Mouse (Mus musculus) midbrain, embryonic 15.5 days (tissue): ENCODE data around the gene Tubgcp2. TPM values are rescaled to one million over a fixed set of nuclear protein-coding genes. Genes with fewer than 3 reads are reported as not detected.
A peak's percentile ranks its signal among the peaks of the same experiment; 100 is the strongest.

Experiments used
- ATAC-seq: fragments of 200-750 bp; cut with Nextera tagmentation; replicated peaks from 2 replicates; pipeline ENCODE4 v1.8.0; 2017; ENCODE audit warnings: moderate TSS enrichment
- H3K27ac ChIP-seq: fragments of 300-500 bp; sonication (generic); 2 replicates; pipeline ENCODE4 v1.5.1; 2015; ENCODE audit warnings: mild to moderate bottlenecking, inconsistent platforms
- H3K27me3 ChIP-seq: fragments of 300-500 bp; sonication (generic); replicated peaks from 2 replicates; pipeline ENCODE4 v1.6.1; 2015; ENCODE audit warnings: inconsistent platforms
- H3K36me3 ChIP-seq: fragments of 300-500 bp; sonication (generic); replicated peaks from 2 replicates; pipeline ENCODE4 v1.6.1; 2015; ENCODE audit warnings: inconsistent platforms
- H3K4me1 ChIP-seq: fragments of 300-500 bp; sonication (generic); 2 replicates; pipeline ENCODE4 v1.6.1; 2015; ENCODE audit warnings: inconsistent platforms
- H3K4me2 ChIP-seq: fragments of 300-500 bp; sonication (generic); 2 replicates; pipeline ENCODE4 v1.6.1; 2015; ENCODE audit warnings: inconsistent platforms, mild to moderate bottlenecking, moderate library complexity
- H3K4me3 ChIP-seq: fragments of 300-500 bp; sonication (generic); 2 replicates; pipeline ENCODE4 v1.5.1; 2015; ENCODE audit warnings: mild to moderate bottlenecking, inconsistent platforms
- H3K9ac ChIP-seq: fragments of 300-500 bp; sonication (generic); 2 replicates; pipeline ENCODE4 v1.6.1; 2015; ENCODE audit warnings: mild to moderate bottlenecking, inconsistent platforms
- H3K9me3 ChIP-seq: fragments of 300-500 bp; sonication (generic); 2 replicates; pipeline ENCODE4 v1.6.1; 2016; ENCODE audit warnings: inconsistent platforms
- WGBS: fragments of 180-500 bp; shearing (Covaris S2); methylation state at CpG from one replicate; pipeline ENCODE4 v1.1.7; 2015; ENCODE audit warnings: mixed read lengths; 5-methylcytosine and 5-hydroxymethylcytosine counted together
- polyA plus RNA-seq: library from polyadenylated mRNA; unstranded; fragments of >200 nt; fragmentation: Nextera tagmentation; extraction: Ambion mirVana; gene quantifications from 2 replicates; pipeline ENCODE4 v1.2.1, GENCODE M21; 2015

Gene Tubgcp2
- 61.3 and 62.6 TPM in 2 replicates for polyA plus RNA-seq

DNA sequence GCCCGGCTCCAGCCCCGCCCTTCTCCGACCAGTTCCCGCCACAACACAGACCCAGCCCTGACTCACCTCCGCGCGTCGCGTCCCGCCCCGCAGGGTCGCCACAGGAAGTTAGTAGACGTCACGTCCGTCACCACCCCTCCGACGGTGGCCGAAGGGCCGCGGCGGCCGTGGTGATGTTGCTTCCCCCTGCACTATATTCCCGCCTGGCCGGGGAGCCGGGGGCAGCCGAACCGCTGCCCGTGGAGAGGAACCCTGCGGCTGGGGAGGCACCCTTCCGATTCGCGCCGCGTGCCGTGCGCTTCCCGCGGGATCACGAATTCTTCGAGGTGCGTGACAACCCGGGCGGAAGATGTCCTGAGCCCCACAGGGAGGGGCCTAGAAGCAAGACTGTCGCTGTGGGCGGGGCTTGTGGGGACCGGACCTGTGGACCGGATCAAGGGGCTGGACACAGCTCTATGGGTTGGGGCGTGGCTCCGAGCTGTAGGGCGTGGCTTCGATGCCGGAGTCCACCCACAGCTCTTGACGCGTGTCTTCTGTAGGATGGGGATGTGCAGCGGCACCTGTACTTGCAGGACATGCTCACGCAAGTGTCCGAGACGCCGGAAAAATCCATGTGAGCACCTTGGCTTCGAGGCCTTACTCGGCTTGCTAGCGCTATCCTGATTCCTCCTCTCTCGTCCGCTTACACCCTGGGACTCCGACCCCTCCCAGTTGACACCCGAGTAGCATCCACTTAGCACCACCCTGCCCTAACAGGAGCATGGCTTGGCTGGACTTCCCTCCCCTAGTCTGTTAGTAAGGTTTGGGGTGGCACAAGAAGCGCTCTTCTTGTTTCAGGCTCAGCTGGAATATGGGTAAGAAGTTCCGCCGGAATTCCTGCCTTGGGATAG, at the start of gene Tubgcp2, which contains the start of gene Zfp511:
Gene Tubgcp2 (minus strand): TSS at position 389 of the 890 bp plus-strand sequence.
Gene Zfp511 (plus strand): TSS at position 111 of the 890 bp plus-strand sequence.
- H3K9me3 ChIP-seq, result no peaks in the 10 kb centered on the region
- H3K27ac ChIP-seq, result peak within 1 kb of the TSS; percentile 94
- peaks cover 26% of the 10 kb centered on the region for H3K4me1 ChIP-seq
- 1% methylated on average over 69 of the region's 69 CpGs for WGBS
- peak within 1 kb of the TSS; percentile 91 for H3K4me3 ChIP-seq
- peaks cover 12% of the 10 kb centered on the region; the same call in 1 of the 2 replicates for H3K36me3 ChIP-seq
- H3K27me3 ChIP-seq, result no peaks in the 10 kb centered on the region
- H3K4me2 ChIP-seq, result peak within 1 kb of the TSS; percentile 92
- H3K9ac ChIP-seq, result peak within 1 kb of the TSS; percentile 88
- ATAC-seq, result peak; percentile 96

- peak; percentile 90 for ATAC-seq
- WGBS, result 2% methylated on average over 18 of the region's 18 CpGs
- Histone ChIP-seq H3K9me3 (no peaks in the 10 kb centered on the region), H3K4me2 (peak within 1 kb of the TSS; percentile 51), H3K4me1 (peaks cover 31% of the 10 kb centered on the region), H3K27me3 (no peaks in the 10 kb centered on the region), H3K4me3 (peak within 1 kb of the TSS; percentile 66), H3K27ac (peak within 1 kb of the TSS; percentile 96), H3K9ac (peak within 1 kb of the TSS; percentile 76), H3K36me3 (no peaks in the 10 kb centered on the region)
Measured at GRCm38 (mm10) chr7:140082242-140082678, 45.8 kb upstream of the Tubgcp2 start, which contains the start of gene Caly. TSS of gene Caly (minus strand) at chr7:140082548.

GRCm38 (mm10) chr7:140081408-140082241, 45.2 kb upstream of the Tubgcp2 start:
- H3K9me3 ChIP-seq, result no peaks in the 10 kb centered on the region
- no peaks in the 10 kb centered on the region for H3K36me3 ChIP-seq

GRCm38 (mm10) chr7:140080503-140081156, 44.2 kb upstream of the Tubgcp2 start:
- peak overlapping the region; percentile 76 for H3K9ac ChIP-seq
- H3K27me3 ChIP-seq, result no peaks in the 10 kb centered on the region
- peak; percentile 79 for ATAC-seq
- peak overlapping the region; percentile 66 for H3K4me3 ChIP-seq
- WGBS, result under 1% methylated on average over 24 of the region's 24 CpGs
- H3K4me2 ChIP-seq, result peak overlapping the region; percentile 51
- H3K36me3 ChIP-seq, result no peaks in the 10 kb centered on the region
- H3K9me3 ChIP-seq, result no peaks in the 10 kb centered on the region
- H3K27ac ChIP-seq, result peak overlapping the region; percentile 96
- peaks cover 31% of the 10 kb centered on the region for H3K4me1 ChIP-seq

More at GRCm38 (mm10) chr7:140081408-140082241, 45.2 kb upstream of the Tubgcp2 start:
- Histone ChIP-seq H3K4me1 (peaks cover 31% of the 10 kb centered on the region), H3K27ac (peak overlapping the region; percentile 96), H3K27me3 (no peaks in the 10 kb centered on the region), H3K9ac (peak overlapping the region; percentile 76), H3K4me3 (peak overlapping the region; percentile 66), H3K4me2 (peak overlapping the region; percentile 51)
- peak; percentile 48 for ATAC-seq
- 7% methylated on average over 20 of the region's 20 CpGs for WGBS

- peaks cover 31% of the 10 kb centered on the region for H3K4me1 ChIP-seq
- H3K9ac ChIP-seq, result no peak overlapping the region
- no peak for ATAC-seq
- WGBS, result 7% methylated on average over 5 of the region's 5 CpGs
- no peak overlapping the region for H3K4me3 ChIP-seq
- peaks cover 5% of the 10 kb centered on the region; the same call in 1 of the 2 replicates for H3K27me3 ChIP-seq
- H3K36me3 ChIP-seq, result no peaks in the 10 kb centered on the region; the same call in 1 of the 2 replicates
- no peaks in the 10 kb centered on the region for H3K9me3 ChIP-seq
- peak overlapping the region; percentile 51; the same call in 1 of the 2 replicates for H3K4me2 ChIP-seq
- no peak overlapping the region for H3K27ac ChIP-seq
Measured at GRCm38 (mm10) chr7:140078711-140079110, 42.2 kb upstream of the Tubgcp2 start.

DNA sequence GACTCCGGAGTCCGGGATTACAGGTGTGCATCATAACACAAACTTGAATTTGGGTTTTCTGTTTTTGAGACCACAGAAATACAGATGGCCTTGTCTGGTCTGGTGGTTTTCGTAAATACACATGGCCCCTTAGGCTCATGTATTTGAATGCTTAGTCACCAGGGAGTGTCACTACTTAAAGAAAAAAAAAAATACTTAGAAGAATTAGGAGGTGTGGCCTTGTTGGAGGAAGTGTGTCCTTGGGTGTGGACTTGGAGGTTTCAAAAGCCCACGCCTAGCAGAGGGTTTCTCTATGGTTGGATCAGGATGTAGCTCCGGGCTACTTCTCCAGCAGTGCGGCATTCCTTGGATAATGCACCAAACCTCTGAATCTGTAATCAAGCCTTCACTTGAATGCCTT, 41.2 kb upstream of the Tubgcp2 start:
- 83% methylated on average over 6 of the region's 6 CpGs for WGBS
- H3K36me3 ChIP-seq, result peaks cover 8% of the 10 kb centered on the region; the same call in 1 of the 2 replicates
- H3K9me3 ChIP-seq, result no peaks in the 10 kb centered on the region
- peaks cover 26% of the 10 kb centered on the region for H3K4me1 ChIP-seq
- ATAC-seq, result no peak
- H3K4me2 ChIP-seq, result no peak overlapping the region
- H3K27ac ChIP-seq, result no peak overlapping the region
- H3K27me3 ChIP-seq, result peaks cover 12% of the 10 kb centered on the region
- H3K9ac ChIP-seq, result no peak overlapping the region
- H3K4me3 ChIP-seq, result no peak overlapping the region

DNA sequence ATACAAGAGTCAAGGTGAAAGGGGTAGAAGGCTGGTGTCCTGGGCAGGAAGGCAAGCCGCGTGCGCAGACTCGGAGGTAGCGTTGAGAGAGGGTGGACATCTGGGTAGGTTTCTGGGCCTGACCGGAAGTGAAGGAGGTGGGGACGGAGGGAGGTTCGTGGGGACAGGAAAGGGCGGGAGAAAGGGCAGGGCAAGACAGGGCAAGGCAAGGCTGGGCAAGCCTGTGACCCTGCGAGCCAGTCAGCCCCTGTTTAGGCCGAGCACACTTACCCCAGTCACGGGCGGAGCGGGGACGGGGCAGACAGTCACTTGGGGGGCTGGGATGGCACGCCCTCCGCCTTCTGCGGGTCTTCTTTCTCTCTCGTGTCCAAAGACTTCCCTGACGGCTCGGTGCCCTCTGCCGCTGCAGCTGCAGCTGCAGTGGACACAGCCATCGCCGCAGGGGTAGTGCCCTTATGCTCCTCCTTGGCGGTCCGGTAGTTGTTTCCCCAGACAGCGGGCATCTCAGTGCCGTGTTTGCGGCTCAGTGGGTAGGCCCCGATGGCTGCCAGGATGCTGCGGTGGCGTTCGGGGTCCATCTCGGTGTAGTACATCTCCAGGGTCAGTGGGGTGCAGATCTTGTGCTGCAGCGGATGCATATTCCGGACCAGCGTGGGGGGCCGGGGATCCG, 33.7 kb upstream of the Tubgcp2 start:
- H3K9me3 ChIP-seq, result no peaks in the 10 kb centered on the region
- 29% methylated on average over 39 of the region's 39 CpGs for WGBS
- H3K4me3 ChIP-seq, result no peak overlapping the region
- peaks cover 18% of the 10 kb centered on the region; the same call in 1 of the 2 replicates for H3K36me3 ChIP-seq
- H3K27me3 ChIP-seq, result peaks cover 76% of the 10 kb centered on the region
- no peak overlapping the region for H3K27ac ChIP-seq
- peak overlapping the region; percentile 11; the same call in 1 of the 2 replicates for H3K4me2 ChIP-seq
- ATAC-seq, result no peak
- no peak overlapping the region for H3K9ac ChIP-seq
- H3K4me1 ChIP-seq, result no peaks in the 10 kb centered on the region

- 68% methylated on average over 6 of the region's 6 CpGs for WGBS
- Histone ChIP-seq H3K4me2 (no peak overlapping the region), H3K9me3 (no peaks in the 10 kb centered on the region), H3K4me3 (no peak overlapping the region), H3K9ac (no peak overlapping the region), H3K27ac (no peak overlapping the region), H3K4me1 (no peaks in the 10 kb centered on the region), H3K36me3 (peaks cover 9% of the 10 kb centered on the region; the same call in 1 of the 2 replicates), H3K27me3 (peaks cover 85% of the 10 kb centered on the region)
- ATAC-seq, result no peak
Measured at GRCm38 (mm10) chr7:140067397-140067796, 30.9 kb upstream of the Tubgcp2 start.

GRCm38 (mm10) chr7:140063092-140063491, 26.6 kb upstream of the Tubgcp2 start:
- H3K36me3 ChIP-seq, result no peaks in the 10 kb centered on the region
- ATAC-seq, result no peak
- no peak overlapping the region for H3K27ac ChIP-seq
- H3K4me1 ChIP-seq, result peaks cover 37% of the 10 kb centered on the region
- H3K4me3 ChIP-seq, result no peak overlapping the region
- peaks cover 60% of the 10 kb centered on the region for H3K27me3 ChIP-seq
- no peak overlapping the region for H3K9ac ChIP-seq
- H3K4me2 ChIP-seq, result no peak overlapping the region
- WGBS, result 15% methylated on average over 7 of the region's 7 CpGs
- H3K9me3 ChIP-seq, result no peaks in the 10 kb centered on the region

GRCm38 (mm10) chr7:140062307-140062706, 25.8 kb upstream of the Tubgcp2 start:
- Histone ChIP-seq H3K4me2 (no peak overlapping the region), H3K27ac (no peak overlapping the region), H3K36me3 (no peaks in the 10 kb centered on the region), H3K9ac (no peak overlapping the region), H3K9me3 (no peaks in the 10 kb centered on the region), H3K4me3 (no peak overlapping the region), H3K4me1 (peaks cover 44% of the 10 kb centered on the region), H3K27me3 (peaks cover 52% of the 10 kb centered on the region)
- no peak for ATAC-seq
- 12% methylated on average over 11 of the region's 11 CpGs for WGBS

DNA sequence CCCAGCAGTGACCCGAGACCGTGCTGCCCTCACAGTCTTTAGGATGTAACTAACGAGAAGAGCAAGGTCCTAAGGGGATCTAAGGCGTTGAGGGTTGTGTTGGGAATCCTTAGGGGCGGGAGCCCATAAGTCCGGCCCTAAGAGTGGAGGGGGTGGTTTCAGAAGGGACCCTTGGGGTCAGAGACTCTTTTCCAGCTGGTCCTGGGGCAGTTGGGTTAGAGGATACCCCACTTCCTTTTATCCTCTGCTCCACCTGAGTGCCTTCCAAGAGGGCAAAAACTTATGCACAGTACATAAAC, 25.3 kb upstream of the Tubgcp2 start:
- H3K4me1 ChIP-seq, result peaks cover 49% of the 10 kb centered on the region
- WGBS, result 1% methylated on average over 6 of the region's 6 CpGs
- no peak overlapping the region for H3K27ac ChIP-seq
- H3K9me3 ChIP-seq, result no peaks in the 10 kb centered on the region
- no peaks in the 10 kb centered on the region for H3K36me3 ChIP-seq
- H3K9ac ChIP-seq, result peak overlapping the region; percentile 45; the same call in 1 of the 2 replicates
- H3K27me3 ChIP-seq, result peaks cover 51% of the 10 kb centered on the region
- ATAC-seq, result no peak
- peak overlapping the region; percentile 34 for H3K4me3 ChIP-seq
- H3K4me2 ChIP-seq, result peak overlapping the region; percentile 67
